Mouse (Mus musculus): ENCODE measurements around the gene Mtmr11.

GRCm38 (mm10) chr3:96199731-96200130 lies 37.9 kb downstream of the Mtmr11 start:
- no peak for TF ChIP-seq CTCF (conservative IDR thresholded peaks at IDR 0.05; ENCODE audit: insufficient read depth, insufficient read length, low read depth, low read length)
- TF ChIP-seq POLR2A (IDR thresholded peaks at IDR 0.05; ENCODE audit: low read depth, low read length), result no peak

All from kidney, adult 2 months (tissue).